Mouse (Mus musculus): Measurements from ENCODE around the gene Hmcn1.

The Hmcn1 gene

GRCm38 (mm10) chr1:150537410-150538128 is 455.7 kb downstream of the Hmcn1 start:
- DNase-seq (ENCODE audit: low read depth, low spot score) = peak; percentile 16

DNA sequence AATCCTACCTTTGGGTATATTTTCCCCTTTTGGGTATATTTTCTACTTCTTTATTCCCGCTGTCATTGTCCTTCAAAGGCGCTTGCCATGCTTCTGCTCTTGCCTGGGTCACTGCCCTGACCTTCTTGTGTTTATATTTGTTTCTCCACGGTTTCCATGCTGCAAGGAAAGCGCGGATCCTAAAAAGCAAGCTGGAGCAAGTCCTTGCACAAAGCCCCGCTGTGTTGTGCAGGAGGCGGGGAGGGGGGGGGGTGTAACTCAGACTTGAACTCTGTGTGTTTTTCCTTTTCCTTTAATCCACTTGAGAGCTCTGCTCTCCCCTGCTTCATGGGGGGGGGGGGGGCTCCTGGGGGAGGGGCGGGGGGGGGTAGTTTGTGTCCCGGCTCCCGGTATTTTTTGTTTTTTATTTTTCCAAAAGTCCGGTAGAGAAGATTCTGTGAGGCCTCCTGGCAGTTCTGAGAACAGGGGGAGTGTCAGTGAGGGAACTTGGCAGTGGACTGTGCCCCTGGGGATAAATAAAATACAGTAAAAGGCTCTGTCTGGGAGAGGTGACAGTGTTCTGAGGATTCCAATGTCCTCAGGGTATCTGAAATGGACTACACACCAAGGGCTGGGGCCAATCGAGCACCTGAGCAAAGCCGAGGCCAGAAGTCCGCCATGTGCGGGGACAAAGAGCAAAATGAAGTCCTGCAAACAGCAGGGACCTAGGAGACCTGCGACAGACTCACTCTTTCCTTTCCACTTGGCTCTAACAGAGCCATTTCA is 457.3 kb downstream of the Hmcn1 start:
- no peak for DNase-seq (ENCODE audit: low read depth, low spot score)

- DNase-seq (ENCODE audit: low read depth, low spot score) = no peak
Observed at GRCm38 (mm10) chr1:150534587-150534986, 458.6 kb downstream of the Hmcn1 start.

- DNase-seq (ENCODE audit: low read depth, low spot score) = no peak
Observed at GRCm38 (mm10) chr1:150513041-150513440, 480.2 kb downstream of the Hmcn1 start.
